Mouse (Mus musculus): ENCODE data around the gene Cyp11a1.

DNA sequence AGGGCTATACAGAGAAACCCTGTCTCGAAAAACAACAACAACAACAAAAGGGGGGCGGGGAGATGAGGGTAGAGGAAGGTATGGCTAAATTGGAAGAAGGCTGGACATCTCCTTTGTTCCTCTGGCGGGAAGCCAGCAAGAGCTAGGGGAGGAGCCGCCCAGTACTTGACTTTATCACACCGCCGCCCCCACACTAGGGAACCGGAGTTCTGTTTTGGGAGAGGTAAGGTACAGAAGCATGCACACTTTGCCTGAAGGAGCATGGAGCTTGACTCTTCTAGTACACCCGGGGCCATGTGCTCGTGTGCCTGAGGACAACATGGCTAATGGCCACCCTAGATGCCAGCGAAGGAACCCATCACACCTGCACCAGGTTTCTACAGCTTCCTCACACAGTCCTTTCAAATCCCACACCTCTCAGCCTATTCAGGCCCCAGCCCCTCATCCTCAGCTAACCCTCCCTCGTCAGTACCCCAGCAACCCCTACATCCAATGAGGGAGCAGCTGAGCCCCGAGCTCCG lies 8.6 kb upstream of the Cyp11a1 start:
- TF ChIP-seq POLR2A (IDR thresholded peaks at IDR 0.05; ENCODE audit: extremely low read depth, insufficient read depth, low read length) (no peak), CTCF (IDR thresholded peaks at IDR 0.05; ENCODE audit: extremely low read depth, insufficient read depth, low read length) (no peak)
